Mouse (Mus musculus): Measurements from ENCODE around the gene Naa35. TPM values are rescaled to one million over a fixed set of nuclear protein-coding genes. Genes with fewer than 3 reads are reported as not detected.

The Naa35 gene
- polyA plus RNA-seq, 1 experiment = 46.6 TPM

DNA sequence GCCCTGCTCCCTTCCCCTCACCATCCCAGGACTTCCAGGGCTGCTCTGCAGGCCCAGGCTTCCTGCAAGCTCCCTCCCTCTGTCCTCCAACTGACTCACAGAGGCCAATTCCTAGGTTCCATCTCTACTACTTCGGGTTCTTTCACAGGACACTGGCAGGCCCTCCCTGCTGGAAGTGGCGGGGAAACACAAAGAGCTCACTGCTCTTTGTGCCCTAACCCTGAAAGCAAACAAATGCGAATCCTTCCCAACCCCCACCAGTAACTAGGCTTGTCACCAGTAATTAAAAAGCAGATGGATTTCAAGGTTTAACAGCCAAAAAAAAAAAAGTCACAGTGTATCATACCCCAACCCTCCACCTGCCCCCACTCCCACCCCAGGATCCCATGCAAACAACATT lies 89.2 kb downstream of the Naa35 start:
- Histone ChIP-seq H3K27ac (ENCODE audit: insufficient read depth, low read depth, low read length) (no peak overlapping the region), H3K4me3 (ENCODE audit: insufficient read depth, low read length) (no peak overlapping the region), H3K4me1 (ENCODE audit: control insufficient read depth, insufficient read depth, low read length) (peaks cover 18% of the 10 kb centered on the region)
- TF ChIP-seq CTCF (IDR thresholded peaks at IDR 0.05; ENCODE audit: low read depth, low read length) = no peak
- no peak for TF ChIP-seq POLR2A (IDR thresholded peaks at IDR 0.05; ENCODE audit: borderline replicate concordance, low read depth, low read length)

DNA sequence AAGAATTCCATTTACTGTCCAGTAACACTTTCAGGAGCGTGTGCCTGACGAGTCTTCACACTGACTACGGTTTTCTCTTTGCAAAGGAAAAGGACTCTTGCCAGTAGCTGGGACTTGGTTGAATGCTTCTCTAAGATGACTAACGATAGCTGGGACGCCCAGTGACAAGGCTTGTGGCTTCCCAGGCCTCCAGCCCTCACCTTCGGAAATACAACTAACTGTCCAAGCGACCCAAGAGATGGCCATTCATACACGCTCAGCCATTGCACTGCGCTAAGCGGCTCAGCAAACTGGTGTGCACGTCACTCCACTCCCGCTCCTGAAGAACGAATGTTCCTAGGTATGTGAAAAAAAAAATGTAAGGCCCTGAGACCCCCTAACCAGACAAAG lies 89.7 kb downstream of the Naa35 start:
- Histone ChIP-seq H3K4me1 (ENCODE audit: control insufficient read depth, insufficient read depth, low read length) (peaks cover 16% of the 10 kb centered on the region), H3K4me3 (ENCODE audit: insufficient read depth, low read length) (peak overlapping the region; percentile 83), H3K27ac (ENCODE audit: insufficient read depth, low read depth, low read length) (no peak overlapping the region)
- TF ChIP-seq POLR2A (IDR thresholded peaks at IDR 0.05; ENCODE audit: borderline replicate concordance, low read depth, low read length) (no peak), CTCF (IDR thresholded peaks at IDR 0.05; ENCODE audit: low read depth, low read length) (no peak)

DNA sequence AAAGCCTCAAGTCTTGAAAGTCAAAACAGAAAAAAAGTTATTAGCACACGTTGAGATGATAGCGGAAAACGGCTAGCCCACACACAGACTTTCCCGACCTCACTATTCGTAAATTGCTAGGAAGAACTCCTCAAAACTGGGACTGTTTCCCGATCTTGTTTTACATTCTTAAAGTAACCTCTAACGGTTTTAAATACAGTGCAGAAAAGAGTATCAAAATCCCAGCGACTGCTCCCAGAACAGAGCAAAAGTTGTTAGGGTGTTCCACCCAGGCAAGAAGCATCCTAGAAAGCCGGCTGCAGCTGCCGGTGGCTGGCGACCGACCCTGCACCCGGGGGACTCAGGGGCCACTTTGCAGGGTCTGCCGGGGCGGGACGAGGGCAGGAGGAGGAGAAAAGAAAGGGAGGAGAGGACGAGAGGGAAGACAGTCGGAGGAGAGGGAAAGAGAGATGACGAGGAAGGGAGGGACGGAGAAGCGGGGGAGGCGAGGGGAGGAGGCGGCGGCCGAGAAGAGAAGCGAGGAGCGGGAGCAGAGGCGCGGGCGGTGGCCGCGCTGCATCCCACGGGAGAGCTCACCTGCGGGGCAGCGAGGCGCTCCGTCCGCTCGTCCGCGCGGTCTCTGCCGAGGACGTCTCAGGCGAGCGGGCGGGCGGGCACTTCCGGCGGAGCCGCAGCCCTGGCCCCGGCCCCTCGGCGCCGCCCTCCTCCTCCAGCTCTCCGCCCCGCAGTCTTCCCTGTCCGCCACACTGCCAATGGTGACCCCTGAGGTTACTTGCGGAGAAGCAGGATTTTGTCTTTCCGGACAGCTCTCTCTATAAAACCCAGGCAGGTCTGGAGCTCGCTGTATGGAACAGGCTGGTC lies 90.3 kb downstream of the Naa35 start, which contains the start of gene Golm1:
Gene Golm1 (minus strand): TSS at position 661 of the 861 bp plus-strand sequence.
- no peak within 1 kb of the TSS for H3K27ac ChIP-seq (ENCODE audit: insufficient read depth, low read depth, low read length)
- H3K4me3 ChIP-seq (ENCODE audit: insufficient read depth, low read length) = peak within 1 kb of the TSS; percentile 83
- TF ChIP-seq CTCF (IDR thresholded peaks at IDR 0.05; ENCODE audit: low read depth, low read length) (no peak), POLR2A (IDR thresholded peaks at IDR 0.05; ENCODE audit: borderline replicate concordance, low read depth, low read length) (no peak)
- H3K4me1 ChIP-seq (ENCODE audit: control insufficient read depth, insufficient read depth, low read length) = peaks cover 16% of the 10 kb centered on the region

DNA sequence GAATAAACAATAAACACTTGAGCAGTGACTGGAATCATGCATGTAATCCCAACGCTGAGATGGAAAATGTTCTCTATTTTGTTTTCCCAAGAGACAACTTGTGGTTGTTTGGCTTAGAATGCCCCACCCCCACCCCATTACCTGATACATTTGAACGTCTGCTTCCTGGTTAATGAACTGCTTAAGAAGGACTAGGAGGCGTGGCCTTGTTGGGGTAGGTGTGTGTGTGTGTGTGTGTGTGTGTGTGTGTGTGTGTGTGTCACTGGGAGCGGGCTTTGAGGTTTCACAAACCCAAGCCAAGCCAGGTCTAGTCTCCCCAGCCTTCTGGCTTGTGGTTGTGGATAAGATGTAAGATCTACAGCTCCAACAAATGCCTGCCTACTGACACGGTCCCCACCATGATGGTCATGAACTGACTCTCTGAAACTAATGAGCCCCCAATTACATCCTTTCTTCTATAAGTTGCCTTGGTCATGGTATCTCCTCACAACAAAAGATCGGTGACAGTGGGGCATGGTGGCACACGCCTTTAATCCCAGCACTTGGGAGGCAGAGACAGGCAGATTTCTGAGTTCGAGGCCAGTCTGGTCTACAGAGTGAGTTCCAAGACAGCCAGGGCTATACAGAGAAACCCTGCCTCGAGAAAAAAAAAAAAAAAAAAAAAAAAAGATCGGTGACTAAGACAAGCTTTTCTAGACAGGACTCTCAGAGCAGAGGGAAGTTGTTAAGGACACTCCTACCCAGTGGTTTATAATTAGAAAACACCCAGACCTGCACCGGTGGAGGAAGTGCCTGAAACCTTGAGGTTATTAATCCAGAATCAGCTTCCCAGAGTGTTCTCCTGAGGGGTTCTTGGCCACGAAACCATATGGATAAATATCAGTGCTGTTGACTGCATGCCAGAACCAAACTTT lies 91.5 kb downstream of the Naa35 start:
- Histone ChIP-seq H3K4me3 (ENCODE audit: insufficient read depth, low read length) (no peak overlapping the region), H3K27ac (ENCODE audit: insufficient read depth, low read depth, low read length) (no peak overlapping the region), H3K4me1 (ENCODE audit: control insufficient read depth, insufficient read depth, low read length) (peaks cover 16% of the 10 kb centered on the region)
- no peak for TF ChIP-seq POLR2A (IDR thresholded peaks at IDR 0.05; ENCODE audit: borderline replicate concordance, low read depth, low read length)
- no peak for TF ChIP-seq CTCF (IDR thresholded peaks at IDR 0.05; ENCODE audit: low read depth, low read length)

DNA sequence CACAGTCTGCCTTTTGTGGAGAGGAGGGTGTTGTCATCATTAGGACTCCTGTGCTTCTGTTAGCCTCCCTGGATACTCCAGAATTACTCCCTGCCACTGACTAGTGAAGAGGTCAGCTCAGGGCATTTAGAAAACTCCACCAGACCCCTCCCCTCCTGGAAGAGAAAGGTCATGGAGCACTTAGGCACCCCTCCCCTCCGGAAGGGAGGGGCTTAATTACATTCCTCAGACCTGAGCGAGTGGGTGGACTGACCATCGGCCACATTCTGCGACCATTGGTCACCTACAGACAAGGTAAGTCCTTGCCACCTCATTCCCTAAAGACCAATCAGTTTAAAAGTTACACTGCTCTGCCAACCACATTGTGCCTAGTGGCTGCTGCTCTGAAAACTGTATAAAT lies 94.2 kb downstream of the Naa35 start:
- TF ChIP-seq POLR2A (IDR thresholded peaks at IDR 0.05; ENCODE audit: borderline replicate concordance, low read depth, low read length) (no peak), CTCF (IDR thresholded peaks at IDR 0.05; ENCODE audit: low read depth, low read length) (no peak)
- Histone ChIP-seq H3K4me3 (ENCODE audit: insufficient read depth, low read length) (no peak overlapping the region), H3K4me1 (ENCODE audit: control insufficient read depth, insufficient read depth, low read length) (peaks cover 10% of the 10 kb centered on the region), H3K27ac (ENCODE audit: insufficient read depth, low read depth, low read length) (no peak overlapping the region)

DNA sequence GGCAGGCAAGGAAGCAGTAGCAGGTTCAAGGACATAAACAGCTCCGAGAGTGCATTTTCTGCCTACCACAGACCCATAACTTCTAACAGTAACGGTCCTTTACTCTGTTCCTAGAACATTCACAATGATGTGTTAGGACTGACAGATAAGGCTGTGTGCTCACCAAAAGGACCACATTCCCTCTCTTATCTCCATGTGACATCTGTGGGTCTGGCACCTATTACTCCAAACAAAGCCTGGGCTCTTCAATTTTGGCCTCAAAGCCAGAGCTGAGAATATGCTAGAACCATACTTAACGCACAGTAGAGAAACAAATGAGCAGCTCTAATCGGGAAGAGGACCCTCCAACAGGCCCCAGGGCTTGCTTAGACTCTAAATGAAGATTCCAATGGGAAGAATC lies 94.8 kb downstream of the Naa35 start:
- Histone ChIP-seq H3K4me3 (ENCODE audit: insufficient read depth, low read length) (no peak overlapping the region), H3K4me1 (ENCODE audit: control insufficient read depth, insufficient read depth, low read length) (peaks cover 10% of the 10 kb centered on the region), H3K27ac (ENCODE audit: insufficient read depth, low read depth, low read length) (no peak overlapping the region)
- TF ChIP-seq CTCF (IDR thresholded peaks at IDR 0.05; ENCODE audit: low read depth, low read length) = no peak
- TF ChIP-seq POLR2A (IDR thresholded peaks at IDR 0.05; ENCODE audit: borderline replicate concordance, low read depth, low read length) = no peak

DNA sequence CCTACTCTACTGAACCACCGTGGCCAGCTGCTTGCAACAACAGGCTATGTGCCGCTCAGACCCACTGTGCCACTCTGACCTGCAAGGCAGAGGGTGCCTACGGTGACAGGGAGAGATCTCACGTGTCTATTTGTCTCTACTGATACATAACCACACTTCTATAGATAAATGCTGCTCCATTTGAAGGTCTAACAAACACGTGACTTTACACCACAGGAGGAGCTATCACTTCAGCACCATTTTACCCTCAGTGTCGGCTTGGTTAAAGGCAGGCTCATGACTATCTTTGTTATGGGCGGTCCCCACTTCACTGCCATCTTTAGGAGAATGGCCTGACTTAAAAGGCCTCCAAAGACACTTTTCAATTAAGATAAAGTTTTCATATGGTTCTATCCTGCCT lies 97.6 kb downstream of the Naa35 start:
- Histone ChIP-seq H3K4me1 (ENCODE audit: control insufficient read depth, insufficient read depth, low read length) (no peaks in the 10 kb centered on the region), H3K27ac (ENCODE audit: insufficient read depth, low read depth, low read length) (no peak overlapping the region), H3K4me3 (ENCODE audit: insufficient read depth, low read length) (no peak overlapping the region)
- TF ChIP-seq POLR2A (IDR thresholded peaks at IDR 0.05; ENCODE audit: borderline replicate concordance, low read depth, low read length) (no peak), CTCF (IDR thresholded peaks at IDR 0.05; ENCODE audit: low read depth, low read length) (no peak)

DNA sequence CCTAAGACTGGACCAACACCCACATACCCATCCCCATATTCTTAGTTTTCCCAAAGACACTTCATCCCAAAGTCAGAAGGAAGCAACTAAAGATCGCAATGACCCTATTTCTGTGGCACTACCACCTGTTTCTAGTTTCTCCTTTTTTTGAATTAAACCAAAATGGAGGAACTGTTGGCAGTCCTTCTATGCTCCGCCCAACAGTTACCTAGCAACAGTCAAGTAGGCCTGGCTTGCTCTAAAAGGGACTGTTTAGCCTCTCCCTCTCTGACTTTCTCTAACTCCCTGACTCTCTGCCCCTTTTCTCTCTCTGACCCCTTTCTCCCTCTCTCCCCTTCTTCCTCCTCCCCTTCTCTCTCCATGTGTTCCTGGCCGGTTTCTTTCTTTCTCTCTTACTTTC lies 100.2 kb downstream of the Naa35 start:
- Histone ChIP-seq H3K27ac (ENCODE audit: insufficient read depth, low read depth, low read length) (no peak overlapping the region), H3K4me3 (ENCODE audit: insufficient read depth, low read length) (no peak overlapping the region), H3K4me1 (ENCODE audit: control insufficient read depth, insufficient read depth, low read length) (no peaks in the 10 kb centered on the region)
- TF ChIP-seq CTCF (IDR thresholded peaks at IDR 0.05; ENCODE audit: low read depth, low read length) = no peak
- TF ChIP-seq POLR2A (IDR thresholded peaks at IDR 0.05; ENCODE audit: borderline replicate concordance, low read depth, low read length) = no peak

Other genes with a start within 250 kb of the Naa35 start
- gene Agtpbp1, start within 50 bp of the Naa35 start, polyA plus RNA-seq (2012; ENCODE audit: insufficient read depth, insufficient read length, missing spikeins) = 39.7 and 50.6 TPM in 2 replicates
- 7.6 and 8.1 TPM in 2 replicates for gene Golm1, start 90.6 kb downstream of the Naa35 start, polyA plus RNA-seq (2012; ENCODE audit: insufficient read depth, insufficient read length, missing spikeins)
- not detected in 2 replicates for gene 4921517D22Rik, start 108.8 kb downstream of the Naa35 start, polyA plus RNA-seq (2012; ENCODE audit: insufficient read depth, insufficient read length, missing spikeins)
- not detected in 2 replicates for gene Spata31d1a, start 125.1 kb downstream of the Naa35 start, polyA plus RNA-seq (2012; ENCODE audit: insufficient read depth, insufficient read length, missing spikeins)
- gene Spata31d1b, start 127.0 kb downstream of the Naa35 start, polyA plus RNA-seq (2012; ENCODE audit: insufficient read depth, insufficient read length, missing spikeins) = not detected in 2 replicates
- gene Spata31d1d, start 146.5 kb downstream of the Naa35 start, polyA plus RNA-seq (2012; ENCODE audit: insufficient read depth, insufficient read length, missing spikeins) = not detected in 2 replicates
- not detected in 2 replicates for gene 1700014D04Rik, start 161.5 kb downstream of the Naa35 start, polyA plus RNA-seq (2012; ENCODE audit: insufficient read depth, insufficient read length, missing spikeins)
- gene Isca1, start 184.6 kb downstream of the Naa35 start, polyA plus RNA-seq (2012; ENCODE audit: insufficient read depth, insufficient read length, missing spikeins) = 29.2 and 32.6 TPM in 2 replicates
- gene Gm49354, start 197.0 kb downstream of the Naa35 start, polyA plus RNA-seq (2012; ENCODE audit: insufficient read depth, insufficient read length, missing spikeins) = not detected in 2 replicates
- gene Tut7, start 237.9 kb downstream of the Naa35 start, polyA plus RNA-seq (2012; ENCODE audit: insufficient read depth, insufficient read length, missing spikeins) = 142 and 148 TPM in 2 replicates

All from bone marrow macrophage, adult 2 months (primary cell).